Mouse (Mus musculus) frontal cortex, adult 2 months (tissue): Measurements from ENCODE around the gene Alpl. TPM values are rescaled to one million over a fixed set of nuclear protein-coding genes. Genes with fewer than 3 reads are reported as not detected.

Source experiments
- DNase-seq, 2 experiments: peaks; one replicate each; pipeline ENCODE4 v3.0.0; 2022; ENCODE audit warnings: low spot score in 1 of 2; ENCODE audit errors: extremely low spot score in 1 of 2
- polyA plus RNA-seq: library from polyadenylated mRNA; depleted of rRNA; stranded (reverse); fragments of >200 nt; gene quantifications from 2 replicates; pipeline ENCODE4 v1.2.3, GENCODE M21; 2012

Gene Alpl
- polyA plus RNA-seq, 1 experiment = 13.5 TPM

GRCm38 (mm10) chr4:137807301-137807851, 11.2 kb upstream of the Alpl start:
- no peak for DNase-seq

- no peak for DNase-seq
Observed at GRCm38 (mm10) chr4:137801196-137801595, 5.0 kb upstream of the Alpl start.

- no peak for DNase-seq
Observed at GRCm38 (mm10) chr4:137800324-137800723, 4.1 kb upstream of the Alpl start.

GRCm38 (mm10) chr4:137797038-137797437, 854 bp upstream of the Alpl start:
- no peak for DNase-seq

GRCm38 (mm10) chr4:137794178-137794900, 1.8 kb downstream of the Alpl start:
- DNase-seq = no peak

GRCm38 (mm10) chr4:137793611-137794010, 2.6 kb downstream of the Alpl start:
- DNase-seq = no peak

- DNase-seq = no peak
Observed at GRCm38 (mm10) chr4:137791440-137791839, 4.7 kb downstream of the Alpl start.

- DNase-seq = no peak
Observed at GRCm38 (mm10) chr4:137790981-137791380, 5.2 kb downstream of the Alpl start.

- DNase-seq = no peak
Observed at GRCm38 (mm10) chr4:137788511-137789049, 7.6 kb downstream of the Alpl start.

GRCm38 (mm10) chr4:137787589-137788289, 8.4 kb downstream of the Alpl start:
- DNase-seq = no peak

GRCm38 (mm10) chr4:137786488-137786887, 9.7 kb downstream of the Alpl start:
- no peak for DNase-seq

- no peak for DNase-seq
Observed at GRCm38 (mm10) chr4:137785270-137785669, 10.9 kb downstream of the Alpl start.

GRCm38 (mm10) chr4:137784741-137785140, 11.4 kb downstream of the Alpl start:
- no peak for DNase-seq

- DNase-seq = peak; percentile 14 to 32
Observed at GRCm38 (mm10) chr4:137783541-137784191, 12.5 kb downstream of the Alpl start.

- no peak for DNase-seq
Observed at GRCm38 (mm10) chr4:137781949-137782348, 14.2 kb downstream of the Alpl start.

GRCm38 (mm10) chr4:137780986-137781385, 15.2 kb downstream of the Alpl start:
- no peak for DNase-seq

- no peak for DNase-seq
Observed at GRCm38 (mm10) chr4:137778397-137779184, 17.6 kb downstream of the Alpl start.

GRCm38 (mm10) chr4:137777866-137778265, 18.3 kb downstream of the Alpl start:
- no peak for DNase-seq

- DNase-seq = no peak
Observed at GRCm38 (mm10) chr4:137774505-137774904, 21.7 kb downstream of the Alpl start.

- DNase-seq = no peak
Observed at GRCm38 (mm10) chr4:137774013-137774412, 22.2 kb downstream of the Alpl start.
